Mouse (Mus musculus): ENCODE results near the gene D2hgdh. TPM values are rescaled to one million over a fixed set of nuclear protein-coding genes. Genes with fewer than 3 reads are reported as not detected.

Gene D2hgdh
- total RNA-seq (2023), result 10 to 100 TPM; 21.0 to 23.5 TPM

GRCm38 (mm10) chr1:93824609-93825008, at the start of gene D2hgdh:
Gene D2hgdh, plus strand, starts transcription at chr1:93824909.

GRCm38 (mm10) chr1:93801741-93802238, 22.9 kb upstream of the D2hgdh start, which contains the start of gene Dtymk:
Gene Dtymk, minus strand, starts transcription at chr1:93801934.

DNA sequence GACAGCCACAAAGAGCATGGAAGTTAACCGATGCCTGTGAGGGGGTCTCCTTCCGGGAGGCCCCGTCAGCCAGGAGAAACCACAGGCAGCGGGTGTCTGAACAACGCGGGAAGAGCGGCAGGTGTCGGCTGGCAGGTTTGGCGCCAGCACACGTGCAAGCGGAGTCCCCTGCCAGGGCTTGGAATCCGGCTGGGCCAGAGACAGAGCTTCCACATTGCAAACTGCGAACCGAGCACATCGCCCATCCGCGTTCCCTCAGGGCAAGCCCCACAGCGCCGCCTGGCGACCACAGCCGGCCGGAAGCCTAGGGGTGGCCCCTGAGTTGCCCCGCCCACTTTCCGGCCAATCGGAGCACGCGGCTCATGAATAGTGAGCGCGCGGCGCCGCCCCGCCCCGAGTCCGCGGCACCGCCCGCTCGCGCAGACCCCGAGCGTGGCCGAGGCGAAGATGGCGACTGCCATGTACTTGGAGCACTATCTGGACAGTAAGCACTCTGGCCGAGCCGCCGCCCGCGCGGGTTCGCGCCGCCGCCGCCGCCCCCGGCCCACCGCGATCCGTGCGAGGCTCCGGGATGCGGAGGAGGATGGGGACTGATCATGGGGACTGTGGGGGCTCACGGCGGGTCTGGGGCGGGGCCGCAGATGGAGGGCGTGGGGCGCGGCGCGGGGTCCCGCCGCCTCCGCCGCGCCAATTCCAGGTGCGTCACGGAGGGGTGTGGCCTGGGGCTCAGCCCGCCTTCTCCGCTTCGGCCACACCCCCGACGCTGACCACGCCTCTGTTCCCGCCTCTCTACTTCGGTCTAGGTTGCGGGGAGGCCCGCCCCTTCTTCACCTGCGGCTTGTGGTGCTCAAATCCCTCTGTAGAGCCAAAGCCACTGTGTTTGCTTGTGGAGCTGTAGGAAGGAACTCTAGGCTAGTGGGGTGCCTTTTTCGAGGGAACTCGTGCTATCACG, 20.9 kb upstream of the D2hgdh start, which contains the start of gene Ing5:
Ing5 (plus strand) TSS at position 410 of the 952 bp plus-strand sequence.

GRCm38 (mm10) chr1:93861048-93861447, 36.3 kb downstream of the D2hgdh start, which contains the start of gene Gal3st2:
Gene Gal3st2, plus strand, starts transcription at chr1:93861306.

Other genes with a start within 250 kb of the D2hgdh start
- gene Stk25, start 166.2 kb upstream of the D2hgdh start, total RNA-seq (2023), result 10 to 100 TPM; 52.7 to 69.5 TPM
- gene Bok, start 139.2 kb upstream of the D2hgdh start, total RNA-seq (2023), result not detected
- gene Atg4b, start 73.4 kb upstream of the D2hgdh start, total RNA-seq (2023), result 10 to 100 TPM; 73.8 to 79.9 TPM
- gene Thap4, start 70.0 kb upstream of the D2hgdh start, total RNA-seq (2023), result 10 to 100 TPM; 14.1 to 18.4 TPM
- 10 to 100 TPM; 21.9 to 23.2 TPM for gene Dtymk, start 23.0 kb upstream of the D2hgdh start, total RNA-seq (2023)
- gene Ing5, start 20.9 kb upstream of the D2hgdh start, total RNA-seq (2023), result 10 to 100 TPM; 18.7 to 23.5 TPM
- not detected for gene Gal3st2, start 36.4 kb downstream of the D2hgdh start, total RNA-seq (2023)
- under 1 TPM; 0.50 to 0.82 TPM for gene Gal3st2b, start 93.4 kb downstream of the D2hgdh start, total RNA-seq (2023)
- under 1 TPM; 0.06 to 0.16 TPM for gene Gal3st2c, start 165.6 kb downstream of the D2hgdh start, total RNA-seq (2023)
- gene Neu4, start 195.5 kb downstream of the D2hgdh start, total RNA-seq (2023), result not detected
- gene Pdcd1, start 227.6 kb downstream of the D2hgdh start, total RNA-seq (2023), result under 1 TPM in 1 of 2 experiments, not detected in 1; 0.66 TPM